Mouse (Mus musculus) cerebral cortex, adult 2 months (tissue): ENCODE data around the gene Mllt10.

Experiments used
- WGBS: fragments of 180-500 bp; shearing (Covaris S2); methylation state at CpG from one replicate; pipeline ENCODE4 v1.1.7; 2018; 5-methylcytosine and 5-hydroxymethylcytosine counted together

The Mllt10 gene

DNA sequence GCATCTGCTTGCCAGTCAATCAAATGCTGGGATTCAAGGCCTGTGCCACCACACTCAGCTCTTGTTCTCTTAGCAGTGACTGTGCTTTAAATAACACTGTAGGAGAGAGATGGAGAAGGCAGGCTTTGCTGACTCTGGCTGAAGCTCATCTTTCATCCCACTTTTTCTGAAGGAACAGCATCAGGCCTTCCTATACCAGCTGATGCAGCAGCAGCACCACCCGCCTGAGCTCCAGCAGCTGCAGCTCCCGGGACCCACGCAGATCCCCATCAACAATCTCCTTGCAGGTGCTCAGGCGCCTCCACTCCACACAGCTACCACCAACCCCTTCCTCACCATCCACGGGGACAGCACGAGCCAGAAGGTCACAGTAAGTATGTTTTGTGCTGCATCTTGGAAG, 153.5 kb downstream of the Mllt10 start:
- 45% methylated on average over 6 of the region's 6 CpGs for WGBS

- WGBS, result 58% methylated on average over 7 of the region's 7 CpGs
Observed at GRCm38 (mm10) chr2:18209211-18209823, 154.3 kb downstream of the Mllt10 start.

DNA sequence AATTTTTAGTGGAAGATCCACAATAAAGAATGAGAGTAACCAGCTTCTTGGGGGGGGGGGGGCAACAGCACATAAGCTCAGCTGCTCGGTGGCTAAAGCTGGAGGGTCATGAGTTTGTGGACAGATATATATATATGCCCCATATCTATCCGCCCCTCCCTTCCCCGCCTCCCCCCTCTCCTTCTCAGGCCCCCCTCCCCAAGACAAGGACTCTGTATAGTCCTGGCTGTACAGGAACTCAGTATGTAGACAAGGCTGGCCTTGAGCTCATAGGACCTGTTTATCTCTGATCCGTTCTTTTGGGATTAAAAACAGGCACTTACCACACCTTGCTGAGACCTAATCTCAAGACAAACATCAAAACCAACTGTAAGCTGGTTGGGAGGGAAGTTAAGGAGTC, 154.9 kb downstream of the Mllt10 start:
- WGBS, result 89% methylated on average over 4 of the region's 4 CpGs

DNA sequence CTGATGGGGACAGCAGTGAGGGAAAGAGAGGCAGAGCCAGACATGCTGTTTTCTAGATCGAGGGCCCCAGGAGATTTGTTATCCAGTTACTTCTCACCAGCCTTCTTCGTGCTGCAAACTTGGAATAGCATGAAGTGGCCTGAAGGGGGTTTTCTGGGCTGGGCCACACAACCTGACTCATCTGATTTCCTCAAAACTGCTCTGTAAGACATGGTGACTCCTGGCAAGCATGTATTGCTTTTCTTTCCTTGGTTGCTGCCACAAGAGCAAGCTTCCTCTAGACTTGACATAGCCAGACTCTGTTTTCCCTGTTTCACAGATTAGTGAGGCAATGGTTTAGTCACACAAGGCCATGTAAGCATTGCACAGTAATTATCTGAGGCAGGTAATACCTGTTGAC, 159.0 kb downstream of the Mllt10 start:
- WGBS, result 44% methylated on average over 2 of the region's 2 CpGs

- 60% methylated on average over 3 of the region's 3 CpGs for WGBS
Observed at GRCm38 (mm10) chr2:18217867-18218266, 162.8 kb downstream of the Mllt10 start.

GRCm38 (mm10) chr2:18218500-18218899, 163.5 kb downstream of the Mllt10 start:
- WGBS, result 62% methylated on average over 5 of the region's 5 CpGs

GRCm38 (mm10) chr2:18219136-18219535, 164.1 kb downstream of the Mllt10 start:
- WGBS, result 30% methylated on average over 8 of the region's 8 CpGs

DNA sequence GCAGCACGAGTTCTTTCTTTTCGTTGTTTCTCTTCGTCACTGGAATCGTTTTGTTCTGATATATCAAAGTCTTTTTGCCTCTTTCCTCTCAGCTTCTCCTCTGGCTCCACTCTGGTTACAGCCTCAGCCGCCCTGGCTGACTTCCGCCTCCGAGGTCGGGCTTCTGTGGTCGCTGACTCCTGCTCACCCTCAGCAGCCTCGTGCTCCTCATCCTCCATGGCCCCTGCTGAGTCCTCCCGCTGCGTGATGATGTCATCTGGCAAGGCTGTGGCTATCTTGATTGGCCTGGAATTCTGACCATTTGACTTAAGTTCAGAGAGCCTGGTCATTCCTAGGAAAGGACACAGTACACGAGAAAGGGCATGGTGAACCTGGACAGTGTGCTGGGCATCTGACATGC, 164.5 kb downstream of the Mllt10 start:
- 73% methylated on average over 13 of the region's 13 CpGs for WGBS

DNA sequence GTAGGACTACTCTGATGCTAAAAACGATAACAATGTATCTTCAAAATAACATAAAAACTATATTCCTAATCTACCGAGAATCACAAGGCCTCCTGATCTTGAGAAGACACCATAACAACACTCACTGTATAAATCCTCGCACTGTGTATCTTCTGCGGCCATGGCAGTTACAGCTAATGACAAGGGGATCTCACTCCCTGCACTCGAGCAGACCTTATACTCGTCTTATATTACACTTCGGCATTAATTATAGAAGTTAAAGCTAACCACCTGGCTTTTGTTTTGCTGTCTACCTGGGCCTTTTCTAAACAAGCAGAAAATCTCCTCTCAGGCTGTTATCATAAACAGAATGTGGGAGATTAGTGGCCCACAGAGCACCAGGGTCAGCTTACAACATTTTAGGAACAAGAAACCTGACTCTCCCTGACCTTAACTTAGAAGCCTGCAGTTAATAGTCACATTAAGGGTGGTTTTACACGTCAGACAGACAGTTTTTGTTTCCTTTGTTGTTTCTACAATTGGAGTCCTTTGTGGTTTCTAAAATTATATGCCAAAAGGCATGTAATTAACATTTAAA, 173.5 kb downstream of the Mllt10 start:
- 84% methylated on average over 8 of the region's 8 CpGs for WGBS

DNA sequence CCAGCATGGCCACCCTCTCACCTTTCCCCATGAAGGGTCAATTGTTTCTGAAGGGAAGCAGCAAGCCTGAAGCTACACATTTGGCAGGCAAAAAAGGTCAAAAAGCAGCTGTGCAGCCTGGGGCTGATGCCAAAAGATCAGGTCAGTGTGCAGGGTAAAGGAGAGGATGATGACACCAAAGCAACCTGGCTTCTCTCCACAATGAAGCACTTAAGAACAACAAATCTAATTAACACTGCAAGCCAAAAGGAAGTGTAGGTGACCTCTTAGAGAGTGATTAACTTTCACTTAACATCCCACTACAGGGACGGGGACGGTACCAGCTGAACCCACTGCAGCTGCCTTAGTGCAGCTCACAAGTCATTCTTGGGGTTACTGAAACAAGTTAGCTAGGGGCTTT, 174.2 kb downstream of the Mllt10 start:
- 48% methylated on average over 2 of the region's 2 CpGs for WGBS

- 85% methylated on average over 4 of the region's 4 CpGs for WGBS
Observed at GRCm38 (mm10) chr2:18231143-18231542, 176.1 kb downstream of the Mllt10 start.

DNA sequence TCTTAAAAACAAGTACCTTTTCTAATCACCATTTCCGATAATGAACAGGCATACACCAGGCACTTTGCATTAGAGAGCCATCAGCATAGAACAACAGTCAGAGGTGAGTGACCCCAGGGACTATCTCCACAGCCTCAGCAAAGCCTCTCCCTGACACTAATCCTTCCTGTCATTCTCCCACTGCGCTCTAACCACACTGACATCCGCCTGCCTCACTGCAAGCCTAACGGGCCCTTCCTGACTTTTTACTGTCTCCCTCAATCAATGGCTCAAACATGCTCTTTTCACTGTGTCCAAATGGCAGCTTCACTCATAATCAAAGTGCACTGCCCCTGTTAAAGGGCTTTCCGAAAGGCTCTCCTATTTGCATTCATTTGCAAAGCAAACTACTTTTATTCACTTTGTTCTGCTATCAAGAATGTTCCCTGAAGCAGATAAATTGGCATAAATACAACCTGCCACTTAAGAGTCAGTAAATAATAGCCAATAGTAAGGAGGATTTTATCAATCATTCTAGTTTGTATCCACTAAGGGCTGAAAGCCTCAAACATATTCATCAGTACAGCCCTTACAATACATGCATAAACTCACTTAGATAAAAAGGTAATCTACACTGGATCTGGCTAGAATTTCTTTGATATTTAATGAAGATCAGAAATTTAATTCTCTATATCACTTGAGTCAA, 178.0 kb downstream of the Mllt10 start:
- WGBS, result 67% methylated on average over 5 of the region's 5 CpGs

- over 99% methylated on average over 5 of the region's 5 CpGs for WGBS
Observed at GRCm38 (mm10) chr2:18235524-18235923, 180.5 kb downstream of the Mllt10 start.

DNA sequence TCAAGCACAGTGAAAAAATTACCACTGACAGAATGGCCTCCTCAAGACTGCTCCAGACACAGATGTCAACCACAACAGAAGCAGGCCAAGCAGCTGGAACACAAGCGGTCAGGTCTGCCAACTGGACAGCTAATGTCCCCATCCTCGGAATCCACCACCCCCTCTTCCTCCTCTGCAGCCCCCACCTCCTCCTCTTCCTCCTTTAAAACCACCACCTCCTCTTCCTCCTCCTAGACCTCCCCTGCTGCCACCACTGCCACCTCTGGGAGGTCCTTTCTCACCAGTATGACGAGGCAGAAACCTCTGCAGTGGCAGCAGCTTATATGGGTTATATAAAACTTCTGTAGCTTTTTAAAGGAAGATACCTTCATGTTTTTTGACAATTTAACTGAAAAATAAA, 194.2 kb downstream of the Mllt10 start:
- 74% methylated on average over 3 of the region's 3 CpGs for WGBS
